Mouse (Mus musculus): ENCODE measurements around the gene Dab2ip. TPM values are rescaled to one million over a fixed set of nuclear protein-coding genes. Genes with fewer than 3 reads are reported as not detected.

Dab2ip gene
- polyA plus RNA-seq, 1 experiment from 2014 or later = 44.8 TPM

GRCm38 (mm10) chr2:35692272-35692900 lies 134.3 kb downstream of the Dab2ip start:
- H3K4me1 ChIP-seq (ENCODE audit: control insufficient read depth, insufficient read depth, low read length) = peaks cover 99% of the 10 kb centered on the region
- ATAC-seq (ENCODE audit: insufficient number of reproducible peaks, insufficient read depth, low FRiP score, low read depth) = no peak
- peak overlapping the region; percentile 33 for H3K4me2 ChIP-seq (replicated peaks; ENCODE audit: low read depth, low read length)
- no peaks in the 10 kb centered on the region for H3K9me3 ChIP-seq (ENCODE audit: control insufficient read depth, low read depth, low read length)
- 71% methylated on average over 11 of the region's 11 CpGs for WGBS
- no peaks in the 10 kb centered on the region for H3K27me3 ChIP-seq (ENCODE audit: control insufficient read depth, insufficient read depth, low read length)
- H3K27ac ChIP-seq (ENCODE audit: low read length) = peak overlapping the region; percentile 84; the same call in 1 of the 2 replicates
- no peak overlapping the region for H3K4me3 ChIP-seq (ENCODE audit: low read depth, low read length)
- 0 out of 2 replicates have a peak, but pooled peaks cover 4% of the 10 kb centered on the region for H3K36me3 ChIP-seq (ENCODE audit: control insufficient read depth, insufficient read depth, low read length)
- H3K9ac ChIP-seq (replicated peaks; ENCODE audit: low read depth, low read length) = no peak overlapping the region

- no peak overlapping the region for H3K9ac ChIP-seq (replicated peaks; ENCODE audit: low read depth, low read length)
- H3K36me3 ChIP-seq (ENCODE audit: control insufficient read depth, insufficient read depth, low read length) = 0 out of 2 replicates have a peak, but pooled peaks cover 4% of the 10 kb centered on the region
- no peaks in the 10 kb centered on the region for H3K9me3 ChIP-seq (ENCODE audit: control insufficient read depth, low read depth, low read length)
- H3K27ac ChIP-seq (ENCODE audit: low read length) = no peak overlapping the region; the same call in 1 of the 2 replicates
- 87% methylated on average over 7 of the region's 7 CpGs for WGBS
- H3K27me3 ChIP-seq (ENCODE audit: control insufficient read depth, insufficient read depth, low read length) = no peaks in the 10 kb centered on the region
- H3K4me1 ChIP-seq (ENCODE audit: control insufficient read depth, insufficient read depth, low read length) = peaks cover 97% of the 10 kb centered on the region
- H3K4me3 ChIP-seq (ENCODE audit: low read depth, low read length) = no peak overlapping the region
- no peak for ATAC-seq (ENCODE audit: insufficient number of reproducible peaks, insufficient read depth, low FRiP score, low read depth)
- 0 out of 2 replicates have a peak overlapping the region, but pooled peaks have one; percentile 33 for H3K4me2 ChIP-seq (replicated peaks; ENCODE audit: low read depth, low read length)
These were observed 135.0 kb downstream of the Dab2ip start for GRCm38 (mm10) chr2:35693037-35693436.

GRCm38 (mm10) chr2:35694111-35694510 lies 136.0 kb downstream of the Dab2ip start:
- no peak overlapping the region for H3K4me2 ChIP-seq (replicated peaks; ENCODE audit: low read depth, low read length)
- no peaks in the 10 kb centered on the region for H3K9me3 ChIP-seq (ENCODE audit: control insufficient read depth, low read depth, low read length)
- H3K4me1 ChIP-seq (ENCODE audit: control insufficient read depth, insufficient read depth, low read length) = peaks cover 86% of the 10 kb centered on the region
- no peak overlapping the region for H3K4me3 ChIP-seq (ENCODE audit: low read depth, low read length)
- H3K27ac ChIP-seq (ENCODE audit: low read length) = no peak overlapping the region
- 0 out of 2 replicates have a peak, but pooled peaks cover 4% of the 10 kb centered on the region for H3K36me3 ChIP-seq (ENCODE audit: control insufficient read depth, insufficient read depth, low read length)
- no peak overlapping the region for H3K9ac ChIP-seq (replicated peaks; ENCODE audit: low read depth, low read length)
- no peak for ATAC-seq (ENCODE audit: insufficient number of reproducible peaks, insufficient read depth, low FRiP score, low read depth)
- H3K27me3 ChIP-seq (ENCODE audit: control insufficient read depth, insufficient read depth, low read length) = no peaks in the 10 kb centered on the region
- 48% methylated on average over 2 of the region's 2 CpGs for WGBS

- Histone ChIP-seq H3K27ac (ENCODE audit: low read length) (peak overlapping the region; percentile 92; the same call in 1 of the 2 replicates), H3K9ac (replicated peaks; ENCODE audit: low read depth, low read length) (no peak overlapping the region), H3K4me1 (ENCODE audit: control insufficient read depth, insufficient read depth, low read length) (peaks cover 71% of the 10 kb centered on the region), H3K27me3 (ENCODE audit: control insufficient read depth, insufficient read depth, low read length) (no peaks in the 10 kb centered on the region), H3K9me3 (ENCODE audit: control insufficient read depth, low read depth, low read length) (no peaks in the 10 kb centered on the region), H3K4me2 (replicated peaks; ENCODE audit: low read depth, low read length) (peak overlapping the region; percentile 39; the same call in 1 of the 2 replicates), H3K36me3 (ENCODE audit: control insufficient read depth, insufficient read depth, low read length) (0 out of 2 replicates have a peak, but pooled peaks cover 4% of the 10 kb centered on the region), H3K4me3 (ENCODE audit: low read depth, low read length) (no peak overlapping the region)
- WGBS = 54% methylated on average over 7 of the region's 7 CpGs
- ATAC-seq (ENCODE audit: insufficient number of reproducible peaks, insufficient read depth, low FRiP score, low read depth) = no peak
These were observed 138.1 kb downstream of the Dab2ip start for GRCm38 (mm10) chr2:35696193-35696541.

GRCm38 (mm10) chr2:35696542-35697391 lies 138.7 kb downstream of the Dab2ip start:
- peak overlapping the region; percentile 13; the same call in 1 of the 2 replicates for H3K4me3 ChIP-seq (ENCODE audit: low read depth, low read length)
- no peaks in the 10 kb centered on the region for H3K27me3 ChIP-seq (ENCODE audit: control insufficient read depth, insufficient read depth, low read length)
- 0 out of 2 replicates have a peak, but pooled peaks cover 4% of the 10 kb centered on the region for H3K36me3 ChIP-seq (ENCODE audit: control insufficient read depth, insufficient read depth, low read length)
- peak overlapping the region; percentile 39 for H3K4me2 ChIP-seq (replicated peaks; ENCODE audit: low read depth, low read length)
- 12% methylated on average over 3 of the region's 3 CpGs for WGBS
- no peak overlapping the region; the same call in 1 of the 2 replicates for H3K9ac ChIP-seq (replicated peaks; ENCODE audit: low read depth, low read length)
- no peaks in the 10 kb centered on the region for H3K9me3 ChIP-seq (ENCODE audit: control insufficient read depth, low read depth, low read length)
- H3K4me1 ChIP-seq (ENCODE audit: control insufficient read depth, insufficient read depth, low read length) = peaks cover 69% of the 10 kb centered on the region
- peak overlapping the region; percentile 92 for H3K27ac ChIP-seq (ENCODE audit: low read length)
- ATAC-seq (ENCODE audit: insufficient number of reproducible peaks, insufficient read depth, low FRiP score, low read depth) = peak; percentile 70

- H3K4me3 ChIP-seq (ENCODE audit: low read depth, low read length) = no peak overlapping the region
- H3K4me1 ChIP-seq (ENCODE audit: control insufficient read depth, insufficient read depth, low read length) = peaks cover 62% of the 10 kb centered on the region
- H3K4me2 ChIP-seq (replicated peaks; ENCODE audit: low read depth, low read length) = no peak overlapping the region
- 87% methylated on average over 3 of the region's 3 CpGs for WGBS
- no peak for ATAC-seq (ENCODE audit: insufficient number of reproducible peaks, insufficient read depth, low FRiP score, low read depth)
- no peak overlapping the region for H3K27ac ChIP-seq (ENCODE audit: low read length)
- no peak overlapping the region for H3K9ac ChIP-seq (replicated peaks; ENCODE audit: low read depth, low read length)
- 0 out of 2 replicates have a peak, but pooled peaks cover 4% of the 10 kb centered on the region for H3K36me3 ChIP-seq (ENCODE audit: control insufficient read depth, insufficient read depth, low read length)
- no peaks in the 10 kb centered on the region for H3K9me3 ChIP-seq (ENCODE audit: control insufficient read depth, low read depth, low read length)
- no peaks in the 10 kb centered on the region for H3K27me3 ChIP-seq (ENCODE audit: control insufficient read depth, insufficient read depth, low read length)
These were observed 139.7 kb downstream of the Dab2ip start for GRCm38 (mm10) chr2:35697768-35698167.

GRCm38 (mm10) chr2:35700966-35701365 lies 142.9 kb downstream of the Dab2ip start:
- H3K4me2 ChIP-seq (replicated peaks; ENCODE audit: low read depth, low read length) = no peak overlapping the region

GRCm38 (mm10) chr2:35702001-35702400 lies 143.9 kb downstream of the Dab2ip start:
- Histone ChIP-seq H3K4me2 (replicated peaks; ENCODE audit: low read depth, low read length) (no peak overlapping the region), H3K36me3 (ENCODE audit: control insufficient read depth, insufficient read depth, low read length) (no peaks in the 10 kb centered on the region; the same call in 1 of the 2 replicates), H3K9me3 (ENCODE audit: control insufficient read depth, low read depth, low read length) (no peaks in the 10 kb centered on the region), H3K4me1 (ENCODE audit: control insufficient read depth, insufficient read depth, low read length) (peaks cover 21% of the 10 kb centered on the region), H3K9ac (replicated peaks; ENCODE audit: low read depth, low read length) (no peak overlapping the region), H3K4me3 (ENCODE audit: low read depth, low read length) (no peak overlapping the region), H3K27ac (ENCODE audit: low read length) (no peak overlapping the region; the same call in 1 of the 2 replicates), H3K27me3 (ENCODE audit: control insufficient read depth, insufficient read depth, low read length) (no peaks in the 10 kb centered on the region)
- no peak for ATAC-seq (ENCODE audit: insufficient number of reproducible peaks, insufficient read depth, low FRiP score, low read depth)
- WGBS = 86% methylated on average over 7 of the region's 7 CpGs

More at GRCm38 (mm10) chr2:35700966-35701365, 142.9 kb downstream of the Dab2ip start:
- no peak overlapping the region; the same call in 1 of the 2 replicates for H3K27ac ChIP-seq (ENCODE audit: low read length)
- H3K27me3 ChIP-seq (ENCODE audit: control insufficient read depth, insufficient read depth, low read length) = no peaks in the 10 kb centered on the region
- ATAC-seq (ENCODE audit: insufficient number of reproducible peaks, insufficient read depth, low FRiP score, low read depth) = no peak
- peaks cover 30% of the 10 kb centered on the region for H3K4me1 ChIP-seq (ENCODE audit: control insufficient read depth, insufficient read depth, low read length)
- 93% methylated on average over 2 of the region's 2 CpGs for whole genome bisulfite sequencing
- no peaks in the 10 kb centered on the region for H3K9me3 ChIP-seq (ENCODE audit: control insufficient read depth, low read depth, low read length)
- H3K4me3 ChIP-seq (ENCODE audit: low read depth, low read length) = no peak overlapping the region
- no peaks in the 10 kb centered on the region; the same call in 1 of the 2 replicates for H3K36me3 ChIP-seq (ENCODE audit: control insufficient read depth, insufficient read depth, low read length)
- no peak overlapping the region for H3K9ac ChIP-seq (replicated peaks; ENCODE audit: low read depth, low read length)

All from stomach, embryonic 14.5 days (tissue).